Mouse (Mus musculus): ENCODE measurements at regions not wholly inside any gene's neighbourhood (a gene's known extent, or its start where the extent isn't known, plus 50 kb on each side); places are given as distances from the start of the nearest gene placed in this dataset.

- no peak for TF ChIP-seq CTCF (IDR thresholded peaks at IDR 0.05; ENCODE audit: low read depth)
- H3K9ac ChIP-seq: no peak overlapping the region
- 78% methylated on average over 4 of the region's 4 CpGs for whole genome bisulfite sequencing
- DNase-seq (no peak), ATAC-seq (no peak)
- H3K9me3 ChIP-seq (ENCODE audit: low read length): no peaks in the 10 kb centered on the region
- no peaks in the 10 kb centered on the region for H3K4me1 ChIP-seq (ENCODE audit: insufficient read depth)
- H3K27me3 ChIP-seq (ENCODE audit: insufficient read depth, low read length): no peaks in the 10 kb centered on the region
- H3K27ac ChIP-seq (ENCODE audit: low read depth, low read length): no peak overlapping the region
- H3K36me3 ChIP-seq (ENCODE audit: insufficient read depth): no peaks in the 10 kb centered on the region
- H3K4me3 ChIP-seq (ENCODE audit: low read depth, low read length): no peak overlapping the region
- H3K4me2 ChIP-seq (ENCODE audit: low read depth): no peak overlapping the region
These were observed 155.6 kb downstream of the Arrdc3 start for GRCm38 (mm10) chr13:81038736-81039135.

- H3K4me2 ChIP-seq (ENCODE audit: low read depth): no peak overlapping the region
- no peak overlapping the region for H3K4me3 ChIP-seq (ENCODE audit: low read depth, low read length)
- no peak overlapping the region for H3K27ac ChIP-seq (ENCODE audit: low read depth, low read length)
- ATAC-seq: no peak
- no peaks in the 10 kb centered on the region for H3K27me3 ChIP-seq (ENCODE audit: insufficient read depth, low read length)
- no peak overlapping the region for H3K9ac ChIP-seq
- no peak for DNase-seq
- no peaks in the 10 kb centered on the region for H3K36me3 ChIP-seq (ENCODE audit: insufficient read depth)
- H3K4me1 ChIP-seq (ENCODE audit: insufficient read depth): no peaks in the 10 kb centered on the region
- H3K9me3 ChIP-seq (ENCODE audit: low read length): no peaks in the 10 kb centered on the region
- no peak for TF ChIP-seq CTCF (IDR thresholded peaks at IDR 0.05; ENCODE audit: low read depth)
These were observed 157.3 kb downstream of the Arrdc3 start for GRCm38 (mm10) chr13:81040494-81040893.

GRCm38 (mm10) chr13:81041646-81042045, 158.5 kb downstream of the Arrdc3 start:
- no peaks in the 10 kb centered on the region for H3K4me1 ChIP-seq (ENCODE audit: insufficient read depth)
- H3K4me3 ChIP-seq (ENCODE audit: low read depth, low read length): no peak overlapping the region
- no peak for TF ChIP-seq CTCF (IDR thresholded peaks at IDR 0.05; ENCODE audit: low read depth)
- H3K4me2 ChIP-seq (ENCODE audit: low read depth): no peak overlapping the region
- DNase-seq: no peak
- 67% methylated on average over 3 of the region's 3 CpGs for WGBS
- no peak overlapping the region for H3K9ac ChIP-seq
- no peaks in the 10 kb centered on the region for H3K9me3 ChIP-seq (ENCODE audit: low read length)
- H3K27me3 ChIP-seq (ENCODE audit: insufficient read depth, low read length): no peaks in the 10 kb centered on the region
- ATAC-seq: no peak
- H3K27ac ChIP-seq (ENCODE audit: low read depth, low read length): no peak overlapping the region
- no peaks in the 10 kb centered on the region for H3K36me3 ChIP-seq (ENCODE audit: insufficient read depth)

All from forebrain, postnatal 0 days (tissue).